Mouse (Mus musculus): ENCODE measurements around the gene Cntrob. TPM values are rescaled to one million over a fixed set of nuclear protein-coding genes. Genes with fewer than 3 reads are reported as not detected.

The Cntrob gene
- total RNA-seq, 2 experiments from 2014 or later, result 13.2 to 15.0 TPM

- intact Hi-C loops (cut with DNase I), result loop anchor here (2.0 kb wide), 1 partner anchor 13 kb away; no protein-coding TSS in a partner anchor
- DNase-seq (ENCODE audit: extremely low spot score in 1 of 2, low spot score in 2 of 2), result no peak
These were observed 38.4 kb upstream of the Cntrob start for GRCm38 (mm10) chr11:69362021-69362420.

GRCm38 (mm10) chr11:69357690-69358089 lies 34.1 kb upstream of the Cntrob start:
- DNase-seq (ENCODE audit: extremely low spot score in 1 of 2, low spot score in 2 of 2), result no peak
- intact Hi-C loops (cut with DNase I), result no loop called here

DNA sequence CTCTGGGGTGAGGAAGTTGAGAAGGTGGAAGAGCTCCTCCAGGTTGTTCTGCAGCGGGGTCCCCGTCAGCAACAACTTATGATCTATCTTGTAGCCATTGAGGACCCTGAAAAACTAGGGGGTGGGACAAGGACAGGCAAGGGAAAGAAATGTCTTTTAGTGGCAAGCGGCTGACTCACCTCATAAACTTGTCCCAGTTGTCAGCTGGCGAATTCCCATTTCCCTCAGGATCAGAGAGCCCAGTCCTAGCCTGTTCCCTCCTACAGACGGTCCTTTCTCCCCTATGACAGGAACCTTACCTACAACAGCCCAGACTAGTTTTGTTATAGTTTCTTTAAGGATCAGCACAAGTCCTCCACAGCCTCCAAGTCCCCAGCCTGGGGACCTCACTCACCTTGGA lies 33.0 kb upstream of the Cntrob start:
- DNase-seq (ENCODE audit: extremely low spot score in 1 of 2, low spot score in 2 of 2), result no peak
- intact Hi-C loops (cut with DNase I), result no loop called here

GRCm38 (mm10) chr11:69346441-69346840 lies 22.9 kb upstream of the Cntrob start:
- no peak for DNase-seq (ENCODE audit: extremely low spot score in 1 of 2, low spot score in 2 of 2)
- intact Hi-C loops (cut with DNase I), result no loop called here

- intact Hi-C loops (cut with DNase I), result no loop called here
- peak; percentile 51 to 82 for DNase-seq (ENCODE audit: extremely low spot score in 1 of 2, low spot score in 2 of 2)
These were observed 16.9 kb upstream of the Cntrob start, which contains the start of gene Rnf227 for GRCm38 (mm10) chr11:69340161-69341131. TSS of gene Rnf227 (plus strand) at chr11:69340461.

DNA sequence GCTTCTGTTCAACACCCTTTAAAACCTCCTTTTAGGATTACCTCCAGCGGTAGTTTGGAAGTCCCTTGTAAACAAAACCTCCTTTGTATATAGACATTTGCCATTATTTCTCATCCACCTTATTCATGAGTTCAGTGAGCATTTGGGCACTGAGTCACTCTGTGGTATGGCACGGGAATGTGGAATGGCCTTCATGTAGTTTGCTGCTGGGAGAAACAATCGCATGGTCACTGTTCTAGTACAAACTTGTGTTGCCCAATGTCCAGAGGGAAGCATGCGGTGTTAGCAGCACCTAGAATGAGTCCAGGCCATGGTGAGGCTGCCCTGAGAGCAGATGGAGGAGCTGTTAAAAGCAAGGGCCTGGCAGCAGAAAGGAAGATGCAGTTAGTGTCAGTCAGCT lies 11.2 kb upstream of the Cntrob start:
- intact Hi-C loops (cut with DNase I), result loop anchor here (5.0 kb wide), 1 partner anchor 33 kb away; the partner anchor contains the start of gene Chd3
- DNase-seq (ENCODE audit: extremely low spot score in 1 of 2, low spot score in 2 of 2), result no peak

GRCm38 (mm10) chr11:69333922-69334321 lies 10.3 kb upstream of the Cntrob start:
- intact Hi-C loops (cut with DNase I), result loop anchor here (5.0 kb wide), 1 partner anchor 33 kb away; the partner anchor contains the start of gene Chd3
- DNase-seq (ENCODE audit: extremely low spot score in 1 of 2, low spot score in 2 of 2), result no peak

- intact Hi-C loops (cut with DNase I), result loop anchor here (5.0 kb wide), 1 partner anchor 35 kb away; the partner anchor contains the start of gene Chd3
- DNase-seq (ENCODE audit: extremely low spot score in 1 of 2, low spot score in 2 of 2), result no peak
These were observed 9.2 kb upstream of the Cntrob start for GRCm38 (mm10) chr11:69332713-69333253.

DNA sequence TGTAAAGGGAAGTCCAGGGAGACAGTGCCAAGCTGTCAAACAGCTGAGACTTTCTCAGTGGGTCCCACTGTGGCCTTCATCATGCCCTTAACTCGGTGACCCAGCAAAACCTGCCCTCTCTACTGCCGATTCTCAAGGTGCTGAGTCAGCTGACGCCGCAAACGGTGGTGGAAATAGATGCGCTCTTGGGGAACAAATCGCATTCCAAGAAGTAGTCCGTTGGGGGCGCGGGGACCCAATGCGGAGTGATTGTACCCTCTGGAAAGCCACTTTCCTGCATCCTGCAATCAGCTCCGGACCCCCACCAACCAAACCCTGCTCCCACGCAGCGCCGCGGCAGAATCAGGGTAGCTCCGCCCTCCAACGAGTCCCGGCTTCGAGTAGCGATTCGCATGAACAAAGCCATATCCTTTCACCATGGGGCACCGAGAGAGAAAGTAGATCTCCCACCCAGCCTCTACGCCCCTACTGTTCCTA lies 8.4 kb upstream of the Cntrob start:
- peak; percentile 80 to 92 for DNase-seq (ENCODE audit: extremely low spot score in 1 of 2, low spot score in 2 of 2)
- intact Hi-C loops (cut with DNase I), result loop anchor here (5.0 kb wide), 1 partner anchor 35 kb away; the partner anchor contains the start of gene Chd3

GRCm38 (mm10) chr11:69331152-69331551 lies 7.6 kb upstream of the Cntrob start:
- DNase-seq (ENCODE audit: extremely low spot score in 1 of 2, low spot score in 2 of 2), result no peak
- intact Hi-C loops (cut with DNase I), result loop anchor here (5.0 kb wide), 1 partner anchor 36 kb away; the partner anchor contains the start of gene Chd3

DNA sequence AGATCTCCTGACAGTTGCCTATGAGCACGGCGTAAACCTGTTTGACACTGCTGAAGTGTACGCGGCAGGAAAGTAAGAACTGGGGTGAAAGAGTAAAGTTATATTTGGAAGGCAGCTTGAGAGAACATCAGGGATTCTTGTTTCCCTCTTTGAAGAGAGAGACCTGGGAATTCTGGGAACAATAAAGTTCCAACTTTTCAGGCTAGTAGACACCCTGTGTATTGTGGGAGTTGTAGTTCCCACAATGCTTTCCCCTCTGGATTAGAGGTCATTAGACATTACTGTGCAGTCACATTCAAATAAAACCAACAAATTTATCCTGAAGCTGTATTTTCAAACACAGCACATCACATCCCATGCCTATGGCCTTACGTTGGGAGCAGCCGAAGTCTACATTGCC lies 4.9 kb upstream of the Cntrob start:
- DNase-seq (ENCODE audit: extremely low spot score in 1 of 2, low spot score in 2 of 2), result no peak
- intact Hi-C loops (cut with DNase I), result no loop called here

GRCm38 (mm10) chr11:69327648-69328047 lies 4.1 kb upstream of the Cntrob start:
- intact Hi-C loops (cut with DNase I), result no loop called here
- DNase-seq (ENCODE audit: extremely low spot score in 1 of 2, low spot score in 2 of 2), result no peak

- intact Hi-C loops (cut with DNase I), result no loop called here
- no peak for DNase-seq (ENCODE audit: extremely low spot score in 1 of 2, low spot score in 2 of 2)
These were observed 3.5 kb upstream of the Cntrob start for GRCm38 (mm10) chr11:69327157-69327442.

GRCm38 (mm10) chr11:69326408-69327156 lies 3.0 kb upstream of the Cntrob start:
- peak in 1 of 2 experiments; percentile 60 for DNase-seq (ENCODE audit: extremely low spot score in 1 of 2, low spot score in 2 of 2)

DNA sequence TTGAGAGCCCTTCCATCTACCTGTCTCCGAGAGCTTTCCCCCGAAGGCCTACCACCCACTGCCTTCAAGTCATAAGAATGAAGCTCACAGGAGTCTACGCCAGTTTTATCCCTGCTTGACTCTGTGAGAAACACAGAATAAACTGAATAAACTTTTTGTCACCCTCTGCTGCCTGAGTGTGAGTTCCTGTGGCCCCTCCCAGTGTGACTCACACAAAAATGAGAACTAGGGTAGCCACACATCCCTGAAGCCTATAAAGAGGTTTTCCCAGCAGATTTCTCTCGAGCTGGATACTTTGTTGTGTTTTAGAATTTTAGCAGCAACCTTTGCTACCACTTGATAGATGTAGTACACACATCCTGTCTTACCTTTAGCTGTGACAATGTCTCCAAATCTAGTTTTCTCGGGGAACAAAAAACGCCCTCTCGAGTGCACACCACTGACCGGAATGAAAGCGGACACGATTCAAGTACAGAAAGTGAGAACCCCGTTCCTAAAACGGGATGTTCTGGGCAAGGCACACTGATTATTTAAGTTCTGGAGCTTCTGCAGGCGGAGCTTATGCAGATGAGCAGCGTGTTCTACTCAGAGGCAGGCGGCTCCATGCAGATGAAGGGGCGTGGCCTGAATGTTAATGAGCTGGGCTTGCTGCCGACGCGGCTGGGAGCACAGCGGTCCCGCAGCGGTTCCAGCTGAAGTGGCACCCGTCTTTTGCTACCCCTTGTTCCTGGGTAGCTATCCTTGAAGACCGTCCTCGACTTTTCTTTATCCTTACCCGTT lies 2.2 kb upstream of the Cntrob start, which contains the start of gene Kcnab3:
TSS of gene Kcnab3 (plus strand) at position 631 of the 780 bp plus-strand sequence.
- intact Hi-C loops (cut with DNase I), result no loop called here
- DNase-seq (ENCODE audit: extremely low spot score in 1 of 2, low spot score in 2 of 2), result peak; percentile 82 to 91

More at GRCm38 (mm10) chr11:69326408-69327156, 3.0 kb upstream of the Cntrob start:
- intact Hi-C loops (cut with DNase I), result no loop called here

DNA sequence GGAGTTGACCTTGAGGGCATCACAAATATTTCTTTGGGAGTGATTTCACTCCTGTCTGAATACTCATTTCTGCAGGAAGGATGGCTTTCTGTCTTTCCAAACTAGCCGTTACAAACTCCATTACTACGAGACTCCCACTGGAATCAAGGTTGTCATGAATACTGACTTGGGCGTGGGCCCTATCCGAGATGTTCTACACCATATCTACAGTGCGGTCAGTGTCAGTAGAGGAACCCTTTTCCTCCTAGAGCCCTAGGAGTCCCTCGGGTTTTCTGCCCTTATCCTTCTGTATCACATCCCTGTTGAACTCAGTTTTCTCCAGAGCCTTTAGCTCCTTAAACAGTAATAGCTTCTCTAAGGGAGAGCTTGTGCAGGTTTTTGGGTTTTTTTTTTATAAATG lies 1.2 kb upstream of the Cntrob start:
- intact Hi-C loops (cut with DNase I), result loop anchor here (5.0 kb wide), 1 partner anchor 52 kb away; no protein-coding TSS in a partner anchor

GRCm38 (mm10) chr11:69322693-69323471 lies 693 bp downstream of the Cntrob start:
- intact Hi-C loops (cut with DNase I), result loop anchor here (5.0 kb wide), 1 partner anchor 51 kb away; no protein-coding TSS in a partner anchor
- no peak for DNase-seq (ENCODE audit: extremely low spot score in 1 of 2, low spot score in 2 of 2)

More for the DNA sequence above, 1.2 kb upstream of the Cntrob start:
- DNase-seq (ENCODE audit: extremely low spot score in 1 of 2, low spot score in 2 of 2), result no peak

Data from left cerebral cortex, postnatal 10 days (tissue).